Mouse (Mus musculus) G1E (cell line): Measurements from ENCODE around the gene Dennd1a.

Source experiments
- CTCF ChIP-seq: IDR thresholded peaks from 2 replicates; pipeline ENCODE4 v1.5.1; 2012; ENCODE audit warnings: low read depth, low read length, inconsistent platforms, mixed read lengths
- POLR2AphosphoS5 ChIP-seq: IDR thresholded peaks from 2 replicates; pipeline ENCODE4 v1.6.1; 2012; ENCODE audit warnings: low read depth, low read length, inconsistent platforms; ENCODE audit not compliant: insufficient replicate concordance
- TAL1 ChIP-seq: conservative IDR thresholded peaks from 2 replicates; pipeline ENCODE4 v1.6.1; 2012; ENCODE audit warnings: low read depth, low read length, inconsistent platforms, mixed read lengths

DNA sequence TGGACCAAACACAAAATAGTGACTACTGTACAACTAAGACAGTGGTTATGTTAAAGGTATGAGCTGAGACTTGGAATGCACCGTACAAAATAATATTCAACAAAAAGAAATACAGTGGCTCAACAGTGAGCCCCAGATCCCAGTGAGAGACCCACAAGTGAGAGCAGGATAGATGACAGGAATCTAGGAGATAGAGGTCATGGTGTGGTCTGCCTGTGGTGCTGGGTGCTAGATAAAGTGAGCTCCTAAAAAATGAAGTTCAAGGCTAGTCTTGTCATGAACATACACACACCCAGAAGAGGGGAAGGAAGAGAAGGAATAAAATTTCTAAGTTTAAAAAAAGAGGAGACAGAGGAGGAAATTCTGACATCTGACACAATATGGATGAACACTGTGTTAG is 95.2 kb downstream of the Dennd1a start:
- no peak for TF ChIP-seq CTCF
- TF ChIP-seq POLR2AphosphoS5, result no peak
- TF ChIP-seq TAL1, result no peak
